Mouse (Mus musculus) megakaryocyte, embryonic 14.5 days (primary cell): ENCODE data around the gene Tmcc3.

Experiments used
- FLI1 ChIP-seq: IDR thresholded peaks from 2 replicates; pipeline ENCODE4 v1.6.1; 2012; ENCODE audit warnings: low read length, inconsistent platforms, mixed read lengths
- GATA1 ChIP-seq: IDR thresholded peaks from 3 replicates; pipeline ENCODE4 v1.6.1; 2012; ENCODE audit warnings: mixed read lengths, low read length, inconsistent platforms, borderline replicate concordance

- no peak for TF ChIP-seq GATA1
- TF ChIP-seq FLI1: no peak
These were observed 260.3 kb downstream of the Tmcc3 start for GRCm38 (mm10) chr10:94571927-94572620.
